ENCODE assay signal across 40 mouse cellular contexts in genomic region chr12:31298122-31298521, GRCm38 (mm10). TPM values are rescaled to one million over a fixed set of nuclear protein-coding genes. Genes with fewer than 3 reads are reported as not detected.
"Had no signal": no experiment of that assay in that cellular context is flagged by ENCODE, and none has a peak within 500 bp of the region (broad histone marks: within the 10 kb centered on the region; RNA-seq: fewer than 3 reads in every experiment).

No protein-coding gene starts in this region.

- H3K4me2 ChIP-seq: forebrain, embryonic 15.5 days; heart, embryonic 12.5 days; heart, embryonic 15.5 days; hindbrain, embryonic 13.5 days; hindbrain, embryonic 15.5 days; limb, embryonic 13.5 days; limb, embryonic 15.5 days; liver, embryonic 12.5 days had no signal

- H3K4me1 ChIP-seq: liver, embryonic 12.5 days had no signal

- H3K27ac ChIP-seq: forebrain, embryonic 15.5 days; hindbrain, embryonic 13.5 days; hindbrain, embryonic 15.5 days; hindbrain, postnatal 0 days; limb, embryonic 13.5 days; limb, embryonic 15.5 days; liver, embryonic 12.5 days; liver, embryonic 14.5 days had no signal

- H3K9me3 ChIP-seq: forebrain, embryonic 15.5 days; heart, embryonic 10.5 days; heart, embryonic 12.5 days; heart, embryonic 15.5 days; hindbrain, embryonic 13.5 days; hindbrain, embryonic 15.5 days; limb, embryonic 13.5 days; limb, embryonic 15.5 days; liver, embryonic 12.5 days had no signal

- H3K4me3 ChIP-seq: forebrain, embryonic 15.5 days; heart, embryonic 10.5 days; heart, embryonic 12.5 days; heart, embryonic 15.5 days; hindbrain, embryonic 13.5 days; hindbrain, embryonic 15.5 days; limb, embryonic 13.5 days; limb, embryonic 15.5 days; liver, embryonic 12.5 days had no signal

- ATAC-seq: forebrain, embryonic 15.5 days; forebrain, postnatal 0 days; hindbrain, postnatal 0 days; intestine, embryonic 16.5 days; liver, embryonic 12.5 days had no signal

- DNase-seq: forebrain, postnatal 0 days; gastrocnemius, postnatal 14 days; gastrocnemius, postnatal 36 days; heart, adult 18-20 months; heart, postnatal 36 days; kidney, postnatal 25 days; layer of hippocampus, adult 9-11 months; layer of hippocampus, postnatal 36 days; left cerebral cortex, postnatal 4 days had no signal

- H3K27me3 ChIP-seq: forebrain, embryonic 15.5 days; heart, embryonic 12.5 days; heart, embryonic 15.5 days; hindbrain, embryonic 13.5 days; hindbrain, embryonic 15.5 days; limb, embryonic 13.5 days; limb, embryonic 15.5 days; liver, embryonic 12.5 days had no signal

- H3K36me3 ChIP-seq: forebrain, embryonic 15.5 days; hindbrain, embryonic 13.5 days; hindbrain, embryonic 15.5 days; liver, embryonic 12.5 days had no signal

- H3K9ac ChIP-seq: forebrain, embryonic 15.5 days; forebrain, postnatal 0 days; heart, embryonic 12.5 days; heart, embryonic 15.5 days; hindbrain, embryonic 13.5 days; hindbrain, embryonic 15.5 days; limb, embryonic 13.5 days; limb, embryonic 15.5 days; liver, embryonic 12.5 days; liver, embryonic 14.5 days had no signal

RNA-seq across cellular contexts. Expression of gene Lamb1, which starts 33.1 kb away (rescaled TPM):
- total RNA-seq: hematopoietic stem cell, adult 5-6 weeks had no signal

RNA-seq across cellular contexts. Expression of gene Gm6993, which starts 57.6 kb away (rescaled TPM):
- total RNA-seq: forebrain, postnatal 0 days; gastrocnemius, adult 18-20 months; gastrocnemius, adult 8-10 months; gastrocnemius, postnatal 14 days; gastrocnemius, postnatal 36 days; heart, adult 18-20 months; heart, adult 8-10 months; heart, postnatal 36 days; hematopoietic stem cell, adult 5-6 weeks; hindbrain, postnatal 0 days; layer of hippocampus, adult 18-20 months; layer of hippocampus, adult 8-10 months; layer of hippocampus, postnatal 14 days; layer of hippocampus, postnatal 36 days; left cerebral cortex, adult 18-20 months; left cerebral cortex, adult 8-10 months; left cerebral cortex, postnatal 10 days; left cerebral cortex, postnatal 25 days; left cerebral cortex, postnatal 4 days; liver, adult 2 months had no signal
- polyA plus RNA-seq: forebrain, embryonic 15.5 days; forebrain, postnatal 0 days; gonadal fat pad, adult 2 months; heart, embryonic 10.5 days; heart, embryonic 12.5 days; heart, embryonic 15.5 days; heart, postnatal 0 days; hindbrain, embryonic 11.5 days; hindbrain, embryonic 13.5 days; hindbrain, embryonic 15.5 days; hindbrain, postnatal 0 days; intestine, embryonic 14.5 days; intestine, embryonic 16.5 days; kidney, embryonic 16.5 days; large intestine, adult 2 months; limb, embryonic 13.5 days; limb, embryonic 15.5 days; liver, adult 2 months; liver, embryonic 12.5 days; liver, embryonic 14.5 days; liver, embryonic 16.5 days had no signal
